Mouse (Mus musculus): ENCODE data around the gene Svip. TPM values are rescaled to one million over a fixed set of nuclear protein-coding genes. Genes with fewer than 3 reads are reported as not detected.

Svip gene
- polyA plus RNA-seq (2014; fragmentation: Nextera tagmentation; extraction: Ambion mirVana), result 7.5 and 10.7 TPM in 2 replicates

DNA sequence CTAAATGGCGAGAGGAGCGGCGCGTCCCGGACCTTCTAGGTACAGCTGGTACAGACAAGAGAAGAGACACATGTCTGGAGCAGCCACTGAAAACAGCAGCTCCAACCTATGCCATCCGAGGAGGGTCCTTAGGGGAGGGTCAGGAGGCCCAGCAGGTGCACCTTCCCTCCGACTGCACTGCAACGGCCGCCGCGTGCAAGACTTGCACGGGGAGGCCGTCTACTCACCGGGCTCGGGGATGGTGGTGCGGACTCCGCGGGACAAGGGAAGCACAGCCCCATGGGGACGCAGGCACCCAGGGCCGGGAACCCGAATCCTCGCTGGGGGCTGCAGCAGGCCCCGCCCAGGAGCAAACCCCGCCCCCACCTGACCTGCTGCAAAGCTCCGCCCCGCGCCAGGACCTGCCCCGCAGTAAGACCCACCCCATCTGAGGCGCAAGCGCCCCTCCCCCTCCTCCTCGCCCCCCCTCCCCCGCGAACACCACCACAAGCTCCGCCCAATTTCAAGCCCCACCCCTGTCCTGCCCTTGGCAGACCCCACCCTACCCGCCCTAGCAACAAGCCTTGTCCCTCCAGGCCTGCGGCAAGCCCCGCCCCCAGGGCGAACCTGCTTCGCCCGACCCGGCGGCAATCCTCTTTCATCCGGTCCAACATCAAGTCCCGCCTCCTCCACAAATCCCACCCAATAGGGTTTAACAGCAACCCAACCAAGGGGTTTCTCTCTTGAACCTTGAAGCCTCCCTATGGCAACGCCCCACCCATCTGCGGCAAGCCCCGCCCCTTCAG is at the start of gene Svip:
TSS of gene Svip (minus strand) at position 508 of the 785 bp plus-strand sequence.
- no peaks in the 10 kb centered on the region for H3K9me3 ChIP-seq (ENCODE audit: control insufficient read depth, low read length)
- H3K4me2 ChIP-seq (replicated peaks; ENCODE audit: low read depth, low read length), result peak within 1 kb of the TSS; percentile 64
- peak; percentile 96 for ATAC-seq (ENCODE audit: low FRiP score, low TSS enrichment)
- H3K4me1 ChIP-seq (ENCODE audit: control insufficient read depth, insufficient read depth, low read length), result no peaks in the 10 kb centered on the region
- no peaks in the 10 kb centered on the region for H3K36me3 ChIP-seq (ENCODE audit: control insufficient read depth, insufficient read depth, low read length)
- peak within 1 kb of the TSS; percentile 64 for H3K4me3 ChIP-seq (ENCODE audit: low read length)
- under 1% methylated on average over 38 of the region's 47 CpGs for WGBS
- no peaks in the 10 kb centered on the region for H3K27me3 ChIP-seq (ENCODE audit: control insufficient read depth, insufficient read depth, low read length)
- H3K27ac ChIP-seq (ENCODE audit: low read depth, low read length), result no peak within 1 kb of the TSS
- H3K9ac ChIP-seq (ENCODE audit: low read depth, low read length), result peak within 1 kb of the TSS; percentile 31; the same call in 1 of the 2 replicates

DNA sequence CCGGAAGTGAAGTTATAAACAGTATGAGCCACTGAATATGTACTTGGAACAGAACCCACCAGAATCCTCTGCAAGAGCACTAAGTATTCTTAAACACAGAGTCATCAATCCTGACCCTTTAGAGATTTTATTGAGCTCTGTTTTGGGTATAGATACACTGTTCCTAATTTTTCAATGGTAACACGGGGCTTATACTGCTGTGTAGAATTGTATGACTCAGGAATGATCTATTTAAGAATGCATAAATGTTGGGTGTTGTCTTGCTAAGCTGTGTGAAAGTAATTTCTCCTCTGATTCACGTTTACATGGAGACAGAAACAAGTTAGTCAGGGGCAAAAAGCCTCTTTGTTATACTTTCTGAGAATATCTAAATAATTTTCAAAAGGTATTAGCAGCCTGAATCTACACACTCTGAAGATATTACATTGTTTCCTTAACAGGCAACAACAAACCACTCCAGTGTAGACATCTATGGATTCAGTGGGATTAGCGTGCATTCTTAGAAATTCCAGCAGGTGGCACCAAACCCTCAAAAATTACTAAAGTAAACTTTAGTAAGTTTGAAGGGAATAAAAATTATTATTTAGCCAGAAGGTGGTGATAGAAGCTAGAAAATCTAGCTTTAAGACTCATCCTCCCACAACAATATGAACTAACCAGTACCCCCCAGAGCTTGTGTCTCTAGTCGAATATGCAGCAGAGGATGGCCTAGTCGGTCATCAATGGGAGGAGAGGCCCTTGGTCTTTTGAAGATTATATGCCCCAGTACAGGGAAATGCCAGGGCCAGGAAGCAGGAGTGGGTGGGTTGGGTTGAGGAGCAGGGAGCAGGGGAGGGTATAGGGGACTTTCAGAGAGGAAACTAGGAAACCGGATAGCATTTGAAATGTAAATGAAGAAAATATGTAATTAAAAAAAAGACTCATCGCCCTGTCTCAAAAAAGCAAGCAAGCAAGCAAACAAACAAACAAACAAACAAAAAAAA is 32.1 kb upstream of the Svip start:
- no peaks in the 10 kb centered on the region for H3K4me1 ChIP-seq (ENCODE audit: control insufficient read depth, insufficient read depth, low read length)
- peak; percentile 77; the same call in 1 of the 2 replicates for ATAC-seq (ENCODE audit: low FRiP score, low TSS enrichment)

DNA sequence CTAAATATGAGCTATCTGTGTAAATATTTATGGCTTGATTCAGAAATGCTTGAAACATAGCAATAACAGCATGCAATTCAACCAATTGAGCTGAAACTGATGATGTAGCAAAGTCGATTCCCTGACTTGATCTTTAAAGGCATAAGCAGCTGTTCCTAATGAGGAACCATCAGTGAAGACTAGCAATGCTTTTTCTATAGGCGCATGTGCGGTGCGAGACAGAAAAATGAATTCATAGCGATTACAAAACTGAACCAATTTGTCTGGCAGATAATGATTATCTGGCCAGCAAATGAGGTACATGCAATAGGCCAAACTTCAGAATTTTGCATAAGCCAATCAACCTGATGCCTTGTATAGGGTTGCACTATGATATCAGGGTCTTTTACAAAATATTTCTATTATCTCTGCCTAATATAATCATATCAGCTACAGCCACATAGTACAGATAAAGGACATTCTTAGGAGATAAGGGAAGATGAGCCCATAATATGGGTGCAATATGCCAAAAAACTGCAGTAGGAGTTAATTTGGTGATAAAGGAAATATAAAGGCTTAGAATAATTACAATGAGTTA is 18.3 kb upstream of the Svip start:
- no peak overlapping the region for H3K9ac ChIP-seq (ENCODE audit: low read depth, low read length)
- no peaks in the 10 kb centered on the region for H3K4me1 ChIP-seq (ENCODE audit: control insufficient read depth, insufficient read depth, low read length)
- no peak overlapping the region for H3K4me2 ChIP-seq (replicated peaks; ENCODE audit: low read depth, low read length)
- no peaks in the 10 kb centered on the region for H3K36me3 ChIP-seq (ENCODE audit: control insufficient read depth, insufficient read depth, low read length)
- 92% methylated on average over 5 of the region's 5 CpGs for WGBS
- H3K4me3 ChIP-seq (ENCODE audit: low read length), result no peak overlapping the region
- no peak overlapping the region for H3K27ac ChIP-seq (ENCODE audit: low read depth, low read length)
- no peak for ATAC-seq (ENCODE audit: low FRiP score, low TSS enrichment)
- no peaks in the 10 kb centered on the region for H3K9me3 ChIP-seq (ENCODE audit: control insufficient read depth, low read length)
- H3K27me3 ChIP-seq (ENCODE audit: control insufficient read depth, insufficient read depth, low read length), result no peaks in the 10 kb centered on the region

More for the DNA sequence above, 32.1 kb upstream of the Svip start:
- no peaks in the 10 kb centered on the region for H3K9me3 ChIP-seq (ENCODE audit: control insufficient read depth, low read length)
- H3K36me3 ChIP-seq (ENCODE audit: control insufficient read depth, insufficient read depth, low read length), result no peaks in the 10 kb centered on the region
- no peak overlapping the region for H3K27ac ChIP-seq (ENCODE audit: low read depth, low read length)
- H3K27me3 ChIP-seq (ENCODE audit: control insufficient read depth, insufficient read depth, low read length), result no peaks in the 10 kb centered on the region
- no peak overlapping the region for H3K4me3 ChIP-seq (ENCODE audit: low read length)
- H3K4me2 ChIP-seq (replicated peaks; ENCODE audit: low read depth, low read length), result no peak overlapping the region
- no peak overlapping the region for H3K9ac ChIP-seq (ENCODE audit: low read depth, low read length)
- 44% methylated on average over 8 of the region's 8 CpGs for WGBS

DNA sequence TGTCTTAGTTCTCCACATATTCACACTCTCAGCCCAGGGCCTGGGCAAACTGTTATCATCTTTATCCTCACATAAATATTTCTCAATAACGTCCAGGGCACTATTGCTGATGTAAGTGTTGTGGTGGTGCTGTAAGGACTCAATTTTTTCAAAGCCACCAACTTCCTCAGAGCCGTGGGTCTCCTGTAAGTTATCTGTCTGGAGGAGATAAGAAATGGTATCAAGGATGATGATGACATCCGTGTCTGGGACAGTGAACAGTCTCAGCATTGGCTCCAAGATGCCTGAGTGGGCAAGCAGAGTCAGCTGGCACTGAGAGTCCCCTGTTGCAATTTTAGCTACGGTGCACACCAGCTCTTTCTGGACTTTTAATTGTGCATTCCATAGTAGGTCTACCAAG is 16.2 kb upstream of the Svip start:
- Histone ChIP-seq H3K27ac (ENCODE audit: low read depth, low read length) (no peak overlapping the region), H3K4me1 (ENCODE audit: control insufficient read depth, insufficient read depth, low read length) (no peaks in the 10 kb centered on the region), H3K4me2 (replicated peaks; ENCODE audit: low read depth, low read length) (no peak overlapping the region), H3K4me3 (ENCODE audit: low read length) (no peak overlapping the region), H3K9me3 (ENCODE audit: control insufficient read depth, low read length) (no peaks in the 10 kb centered on the region), H3K36me3 (ENCODE audit: control insufficient read depth, insufficient read depth, low read length) (no peaks in the 10 kb centered on the region), H3K9ac (ENCODE audit: low read depth, low read length) (no peak overlapping the region), H3K27me3 (ENCODE audit: control insufficient read depth, insufficient read depth, low read length) (no peaks in the 10 kb centered on the region)
- ATAC-seq (ENCODE audit: low FRiP score, low TSS enrichment), result no peak
- 82% methylated on average over 4 of the region's 4 CpGs for WGBS

DNA sequence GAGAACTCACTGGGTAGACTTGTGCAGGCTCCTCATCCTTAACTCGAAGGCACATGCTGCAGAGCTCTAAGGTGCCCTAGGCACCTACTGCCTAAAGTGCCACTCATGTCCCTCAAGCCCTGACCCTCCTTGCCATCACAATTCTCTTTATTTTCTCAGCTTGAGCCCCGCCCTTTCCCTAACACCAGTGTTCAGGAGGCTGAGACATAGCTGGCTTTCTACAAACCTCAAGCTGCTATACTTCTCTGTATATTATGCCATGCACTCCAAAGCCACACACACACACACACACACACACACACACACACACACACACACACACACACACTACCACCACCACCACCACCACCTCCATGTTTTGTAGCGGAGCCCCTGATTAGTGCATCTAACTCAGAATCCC is 9.8 kb upstream of the Svip start, which contains the start of gene 1700015G11Rik:
TSS of gene 1700015G11Rik (minus strand) at position 101 of the 400 bp plus-strand sequence.
- Histone ChIP-seq H3K4me3 (ENCODE audit: low read length) (no peak within 1 kb of the TSS), H3K4me2 (replicated peaks; ENCODE audit: low read depth, low read length) (no peak within 1 kb of the TSS), H3K36me3 (ENCODE audit: control insufficient read depth, insufficient read depth, low read length) (no peaks in the 10 kb centered on the region), H3K9ac (ENCODE audit: low read depth, low read length) (no peak within 1 kb of the TSS), H3K27ac (ENCODE audit: low read depth, low read length) (no peak within 1 kb of the TSS), H3K27me3 (ENCODE audit: control insufficient read depth, insufficient read depth, low read length) (no peaks in the 10 kb centered on the region), H3K4me1 (ENCODE audit: control insufficient read depth, insufficient read depth, low read length) (no peaks in the 10 kb centered on the region), H3K9me3 (ENCODE audit: control insufficient read depth, low read length) (no peaks in the 10 kb centered on the region)
- 88% methylated on average over 3 of the region's 3 CpGs for WGBS
- ATAC-seq (ENCODE audit: low FRiP score, low TSS enrichment), result no peak

DNA sequence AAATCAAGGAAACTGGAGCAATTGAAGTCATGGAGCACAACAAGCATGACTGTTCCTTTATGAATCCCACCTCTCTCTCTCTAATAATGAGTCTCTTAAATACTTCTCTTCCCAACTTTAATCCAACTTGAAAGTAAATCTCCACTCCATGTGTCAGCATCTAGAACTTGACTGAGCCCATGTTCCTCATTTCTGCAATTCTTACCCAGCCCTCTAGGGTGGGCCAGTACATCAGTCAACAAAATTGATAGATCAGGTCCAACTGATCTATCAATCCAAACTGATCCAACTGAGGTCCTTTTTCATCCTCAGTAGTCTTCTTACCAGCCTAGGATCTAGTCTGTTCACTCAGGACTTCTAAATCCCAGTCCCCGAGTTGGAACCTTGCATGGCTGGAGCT is 9.4 kb upstream of the Svip start:
- no peak overlapping the region for H3K9ac ChIP-seq (ENCODE audit: low read depth, low read length)
- H3K27ac ChIP-seq (ENCODE audit: low read depth, low read length), result no peak overlapping the region
- no peak for ATAC-seq (ENCODE audit: low FRiP score, low TSS enrichment)
- H3K27me3 ChIP-seq (ENCODE audit: control insufficient read depth, insufficient read depth, low read length), result no peaks in the 10 kb centered on the region
- WGBS, result 95% methylated on average over 1 of the region's 1 CpGs
- no peak overlapping the region for H3K4me3 ChIP-seq (ENCODE audit: low read length)
- H3K36me3 ChIP-seq (ENCODE audit: control insufficient read depth, insufficient read depth, low read length), result no peaks in the 10 kb centered on the region
- no peaks in the 10 kb centered on the region for H3K4me1 ChIP-seq (ENCODE audit: control insufficient read depth, insufficient read depth, low read length)
- H3K9me3 ChIP-seq (ENCODE audit: control insufficient read depth, low read length), result no peaks in the 10 kb centered on the region
- H3K4me2 ChIP-seq (replicated peaks; ENCODE audit: low read depth, low read length), result no peak overlapping the region

DNA sequence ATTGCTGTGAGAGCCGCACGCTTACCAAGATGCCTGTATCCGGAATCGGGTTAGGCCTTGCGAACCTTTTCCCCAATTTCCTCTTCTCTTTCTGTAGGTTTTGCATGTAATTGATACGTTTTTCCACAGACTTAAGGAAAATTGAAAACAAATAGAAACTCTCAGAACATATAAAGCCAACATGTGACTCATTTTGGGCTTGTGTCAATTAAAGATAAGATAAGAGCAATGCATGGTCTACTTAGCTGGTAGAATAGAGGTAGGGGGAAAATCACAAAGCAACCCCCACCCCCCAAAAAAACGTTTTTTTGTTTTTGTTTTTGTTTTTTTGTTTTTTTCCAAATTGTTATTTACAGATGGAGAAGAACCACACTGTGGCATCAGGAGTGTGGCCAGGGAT is 7.6 kb upstream of the Svip start:
- H3K27me3 ChIP-seq (ENCODE audit: control insufficient read depth, insufficient read depth, low read length), result no peaks in the 10 kb centered on the region
- no peak overlapping the region for H3K4me3 ChIP-seq (ENCODE audit: low read length)
- H3K36me3 ChIP-seq (ENCODE audit: control insufficient read depth, insufficient read depth, low read length), result no peaks in the 10 kb centered on the region
- no peak overlapping the region for H3K9ac ChIP-seq (ENCODE audit: low read depth, low read length)
- no peaks in the 10 kb centered on the region for H3K4me1 ChIP-seq (ENCODE audit: control insufficient read depth, insufficient read depth, low read length)
- no peak overlapping the region for H3K4me2 ChIP-seq (replicated peaks; ENCODE audit: low read depth, low read length)
- 80% methylated on average over 7 of the region's 7 CpGs for WGBS
- no peak for ATAC-seq (ENCODE audit: low FRiP score, low TSS enrichment)
- H3K9me3 ChIP-seq (ENCODE audit: control insufficient read depth, low read length), result no peaks in the 10 kb centered on the region
- no peak overlapping the region for H3K27ac ChIP-seq (ENCODE audit: low read depth, low read length)

DNA sequence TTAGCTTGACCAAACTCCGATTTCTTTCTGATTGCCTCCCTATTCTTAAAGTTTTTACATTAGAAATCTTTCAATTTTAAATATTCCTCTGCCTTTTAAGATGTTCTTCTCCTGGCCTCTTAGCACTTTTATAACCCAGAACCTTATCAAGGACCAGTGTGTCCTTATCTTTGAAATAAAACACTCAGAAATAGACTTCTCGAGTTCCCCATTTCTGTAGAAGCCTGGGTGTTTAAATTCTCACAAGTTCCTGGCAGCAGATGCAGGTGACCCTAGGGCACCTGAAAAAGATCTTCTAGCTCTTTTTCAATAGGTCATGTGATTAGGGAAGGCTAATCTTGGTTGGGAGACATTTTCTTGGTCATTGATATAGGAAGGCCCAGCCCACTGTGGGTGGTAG is 1.3 kb upstream of the Svip start:
- no peak overlapping the region for H3K4me2 ChIP-seq (replicated peaks; ENCODE audit: low read depth, low read length)
- no peak overlapping the region for H3K4me3 ChIP-seq (ENCODE audit: low read length)
- no peaks in the 10 kb centered on the region for H3K36me3 ChIP-seq (ENCODE audit: control insufficient read depth, insufficient read depth, low read length)
- H3K9ac ChIP-seq (ENCODE audit: low read depth, low read length), result no peak overlapping the region
- H3K9me3 ChIP-seq (ENCODE audit: control insufficient read depth, low read length), result no peaks in the 10 kb centered on the region
- 87% methylated on average over 2 of the region's 2 CpGs for WGBS
- H3K4me1 ChIP-seq (ENCODE audit: control insufficient read depth, insufficient read depth, low read length), result no peaks in the 10 kb centered on the region
- no peaks in the 10 kb centered on the region for H3K27me3 ChIP-seq (ENCODE audit: control insufficient read depth, insufficient read depth, low read length)
- no peak overlapping the region for H3K27ac ChIP-seq (ENCODE audit: low read depth, low read length)
- no peak for ATAC-seq (ENCODE audit: low FRiP score, low TSS enrichment)

Data from kidney, embryonic 14.5 days (tissue).